Mouse (Mus musculus) ovary, postnatal 14 days (tissue): Measurements from ENCODE around the gene Trpd52l3.
"Not testable (repeated sequence)": the region's sequence is repeated elsewhere in the genome, so short reads cannot be mapped to it uniquely, and the experiment has no call there.

Experiments
- DNase-seq: peaks from one replicate; pipeline ENCODE4 v3.0.0; 2022; ENCODE audit warnings: low spot score

The Trpd52l3 gene

GRCm38 (mm10) chr19:30003621-30004020 is at the start of gene Trpd52l3:
Gene Trpd52l3, plus strand, starts transcription at chr19:30003790.
- DNase-seq: no peak

DNA sequence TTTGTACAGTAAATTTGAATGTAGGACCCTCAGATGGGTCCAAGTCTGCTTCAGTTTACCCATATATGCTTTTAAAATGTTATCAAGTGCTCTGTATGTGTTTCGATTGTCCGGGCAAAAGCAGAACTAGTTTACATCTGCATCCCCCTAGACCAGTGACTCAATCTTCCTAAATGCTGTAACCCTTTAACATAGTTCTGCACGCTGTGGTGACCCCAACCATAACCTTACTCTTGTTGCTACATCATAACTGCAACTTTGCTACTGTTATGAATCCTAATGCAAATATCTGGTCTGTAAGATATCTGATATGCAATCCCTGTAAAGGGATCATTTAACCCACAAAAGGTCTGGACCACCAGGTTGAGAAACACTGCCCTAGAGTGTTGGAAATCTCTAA is 49.8 kb upstream of the Trpd52l3 start:
- no peak for DNase-seq

DNA sequence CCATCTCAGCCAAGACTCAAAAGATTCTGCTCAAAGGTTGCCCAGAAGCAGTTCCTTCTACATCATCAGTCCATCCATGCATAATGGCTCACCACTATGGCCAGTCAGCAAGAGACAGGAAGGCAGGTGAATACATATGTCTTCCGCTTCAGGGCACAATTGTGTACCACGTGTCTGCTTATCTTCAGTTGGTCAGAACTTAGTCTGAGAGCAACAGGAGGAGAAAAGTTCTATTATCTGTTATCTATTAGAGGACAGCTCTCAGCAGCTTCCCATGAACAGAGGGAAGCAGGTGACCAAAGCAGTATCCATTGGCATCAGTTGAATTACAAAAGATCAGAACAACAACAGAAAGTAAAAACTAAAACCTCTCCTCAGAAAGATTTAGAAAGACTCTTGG is 48.1 kb upstream of the Trpd52l3 start:
- no peak for DNase-seq

DNA sequence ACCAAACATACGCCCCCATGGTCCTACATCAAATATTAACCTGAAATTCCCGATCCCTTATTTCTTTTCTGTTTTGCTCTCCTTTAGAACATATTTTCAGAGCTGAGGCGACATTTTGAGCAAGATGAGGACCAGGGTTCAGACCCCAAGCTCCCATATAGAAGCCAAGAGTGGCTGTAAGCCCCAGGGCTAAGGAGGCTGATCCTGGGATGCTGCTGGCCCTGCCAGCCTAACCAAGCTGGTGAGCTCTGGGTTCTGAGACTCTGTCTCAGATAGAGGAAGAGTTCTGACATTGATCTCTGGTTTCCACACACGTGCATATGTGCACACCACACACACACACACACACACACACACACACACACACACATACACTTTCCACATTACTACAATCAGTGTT is 42.7 kb upstream of the Trpd52l3 start:
- no peak for DNase-seq

GRCm38 (mm10) chr19:29961842-29962241 is 41.7 kb upstream of the Trpd52l3 start:
- DNase-seq: no peak

GRCm38 (mm10) chr19:29963598-29964092 is 39.9 kb upstream of the Trpd52l3 start:
- DNase-seq: no peak

GRCm38 (mm10) chr19:29967960-29968359 is 35.6 kb upstream of the Trpd52l3 start:
- no peak for DNase-seq

GRCm38 (mm10) chr19:29973396-29973795 is 30.2 kb upstream of the Trpd52l3 start:
- no peak for DNase-seq

DNA sequence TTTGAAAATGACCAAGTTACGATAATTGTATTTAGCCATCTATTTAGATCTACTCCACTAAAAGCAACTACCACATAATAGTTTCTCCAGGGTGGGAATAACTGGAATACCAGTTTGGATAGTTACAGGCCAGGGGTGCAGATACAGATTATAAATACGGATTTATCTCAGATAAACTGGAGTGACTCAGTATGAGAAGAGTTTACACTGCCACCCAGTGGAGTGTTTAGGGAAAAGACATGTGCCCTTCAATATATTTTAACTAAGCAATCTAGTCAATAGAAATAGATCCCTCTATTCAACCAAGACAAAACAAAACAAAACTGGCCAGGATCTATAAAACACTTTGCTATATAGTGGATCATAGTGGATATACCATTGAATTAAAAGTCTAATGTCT is 24.7 kb upstream of the Trpd52l3 start:
- peak; percentile 18 for DNase-seq

GRCm38 (mm10) chr19:29979452-29980089 is 24.0 kb upstream of the Trpd52l3 start:
- no peak for DNase-seq

- DNase-seq: peak; percentile 15
These were observed 19.2 kb upstream of the Trpd52l3 start for GRCm38 (mm10) chr19:29984208-29985005.

- no peak for DNase-seq
These were observed 17.0 kb upstream of the Trpd52l3 start for GRCm38 (mm10) chr19:29986464-29987091.

DNA sequence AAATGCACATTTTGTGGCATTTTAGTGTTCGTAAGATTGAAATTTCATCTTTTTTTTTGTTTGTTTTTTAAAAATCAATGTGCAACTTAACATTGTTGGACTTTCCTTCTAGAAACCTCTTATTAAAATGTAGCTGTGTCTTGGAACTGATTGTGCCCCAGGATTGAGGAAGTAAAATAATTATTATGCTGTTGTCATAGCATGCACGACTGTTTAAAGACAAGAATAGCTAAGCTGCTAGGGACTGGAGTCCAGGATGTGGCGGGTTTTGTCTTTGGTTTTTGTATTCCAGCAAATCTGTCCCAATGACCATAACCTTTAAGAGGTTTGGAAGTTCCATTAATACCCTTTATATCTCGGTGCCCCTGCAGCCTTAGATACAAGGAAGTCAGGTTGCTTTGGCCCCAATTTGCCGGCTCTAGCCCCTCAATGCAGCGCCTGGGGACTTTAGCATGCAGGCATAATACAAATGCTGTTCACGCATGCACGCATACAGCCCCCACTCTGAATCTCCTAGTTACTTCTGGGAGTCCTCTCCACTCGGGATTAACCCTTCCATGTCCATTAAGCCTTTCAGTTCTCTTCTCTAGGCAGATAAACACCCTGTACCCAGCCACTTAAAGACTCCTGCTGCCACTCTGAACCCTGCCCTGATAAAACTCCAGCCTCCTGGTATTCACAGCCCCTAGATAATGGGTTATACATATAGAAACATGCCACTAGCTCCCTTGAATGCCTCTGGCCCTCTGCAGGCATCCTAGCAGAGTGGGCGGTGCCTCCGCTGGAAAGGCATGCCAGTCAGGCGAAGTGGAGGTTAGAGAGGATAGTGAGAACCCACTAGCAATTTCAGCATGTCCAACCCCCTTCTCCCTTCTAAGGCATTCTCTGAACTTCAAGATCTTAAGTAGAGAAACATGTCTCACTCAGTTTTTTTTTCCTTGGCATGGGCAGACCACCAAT is 2.9 kb upstream of the Trpd52l3 start:
- DNase-seq: no peak

DNA sequence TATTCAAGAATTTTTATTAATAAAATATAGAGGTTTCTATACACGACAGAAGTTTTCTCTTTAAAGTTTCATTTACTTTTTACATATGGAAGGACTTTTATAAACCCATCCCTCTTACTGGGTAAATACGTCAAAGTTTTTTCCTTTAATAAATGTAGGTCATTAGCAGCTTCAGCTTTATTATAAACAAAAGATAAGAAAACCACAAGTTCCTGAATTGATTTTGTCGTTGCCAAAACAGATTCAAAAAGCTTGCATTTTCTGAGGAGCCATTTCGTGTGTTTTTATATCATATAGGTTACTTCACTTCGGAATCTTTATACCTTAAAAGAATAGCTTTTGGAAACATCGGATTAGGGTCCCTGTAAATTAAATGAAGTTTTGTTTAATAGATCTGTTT is 2.0 kb upstream of the Trpd52l3 start:
- no peak for DNase-seq

GRCm38 (mm10) chr19:30006371-30006770 is 2.8 kb downstream of the Trpd52l3 start:
- no peak for DNase-seq

DNA sequence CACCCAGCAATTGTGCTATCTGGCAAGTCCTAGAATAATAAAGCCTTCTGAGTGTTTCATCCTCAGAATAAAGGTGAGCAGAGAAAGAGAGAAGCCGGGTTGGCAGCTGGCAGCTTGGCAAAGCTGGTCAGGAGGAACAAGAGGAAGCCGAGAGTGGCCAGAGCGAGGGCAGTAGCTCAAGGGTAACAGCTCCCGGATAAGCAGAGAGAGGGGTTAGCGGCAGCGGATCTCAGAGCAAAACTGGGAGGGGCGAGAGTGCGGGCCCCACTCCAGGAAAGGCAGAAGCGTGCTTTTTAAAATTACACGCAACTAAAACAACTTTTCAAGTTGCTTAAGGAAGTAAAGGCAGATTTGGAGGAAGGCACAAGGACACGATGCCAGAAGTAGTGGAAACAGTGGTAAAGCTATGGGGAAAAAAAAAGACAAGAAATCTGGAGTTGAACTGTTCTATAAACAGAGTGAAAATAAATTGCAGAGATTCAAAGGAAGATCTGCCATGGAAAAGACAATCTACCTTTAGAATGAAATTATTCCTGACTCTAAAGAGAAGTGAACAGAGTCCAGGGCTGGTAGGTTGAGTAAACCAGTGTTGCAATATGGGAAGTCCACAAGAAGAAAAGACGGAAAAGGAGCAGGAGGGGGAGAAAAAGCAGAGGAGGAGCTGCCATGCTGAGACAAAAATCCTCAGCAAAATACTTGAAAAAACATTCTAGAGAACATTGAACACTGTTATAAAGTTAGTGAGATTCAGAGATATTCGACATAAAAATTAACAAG is 7.1 kb downstream of the Trpd52l3 start:
- DNase-seq: no peak

GRCm38 (mm10) chr19:30014331-30014730 is 10.7 kb downstream of the Trpd52l3 start:
- DNase-seq: no peak

DNA sequence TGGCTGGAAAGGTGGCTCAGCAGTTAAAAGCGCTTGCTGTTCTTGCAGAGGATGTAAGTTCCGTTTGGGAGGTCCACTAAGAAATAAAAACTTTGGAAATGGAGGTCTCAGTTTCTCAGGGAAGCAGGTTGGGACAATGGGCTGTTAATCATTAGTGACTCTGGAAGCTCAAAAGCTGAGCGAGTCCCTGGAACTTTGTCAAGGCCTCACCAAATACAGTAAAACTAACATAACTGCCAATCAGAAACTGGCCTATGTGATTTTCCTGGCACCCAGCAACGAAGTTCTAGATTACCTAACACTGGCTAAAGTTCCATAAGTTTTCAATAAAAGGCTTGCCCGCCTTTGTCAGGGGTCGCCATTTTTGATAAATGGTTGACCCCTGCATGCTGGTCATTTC is 12.6 kb downstream of the Trpd52l3 start:
- no peak for DNase-seq

GRCm38 (mm10) chr19:30023419-30023818 is 19.8 kb downstream of the Trpd52l3 start:
- DNase-seq: not testable (repeated sequence)

GRCm38 (mm10) chr19:30029002-30029710 is 25.6 kb downstream of the Trpd52l3 start:
- no peak for DNase-seq
